Mouse (Mus musculus): ENCODE results near the gene Nr2e1. TPM values are rescaled to one million over a fixed set of nuclear protein-coding genes. Genes with fewer than 3 reads are reported as not detected.

The Nr2e1 gene
- total RNA-seq, 2 experiments from 2014 or later: 13.1 to 15.3 TPM

- no peak for DNase-seq (ENCODE audit: low spot score in 2 of 2)
These were observed 23.7 kb downstream of the Nr2e1 start for GRCm38 (mm10) chr10:42559581-42560200.

GRCm38 (mm10) chr10:42546507-42546906 is 36.9 kb downstream of the Nr2e1 start:
- DNase-seq (ENCODE audit: low spot score in 2 of 2): no peak

GRCm38 (mm10) chr10:42545707-42546503 is 37.5 kb downstream of the Nr2e1 start:
- DNase-seq (ENCODE audit: low spot score in 2 of 2): no peak

- no peak for DNase-seq (ENCODE audit: low spot score in 2 of 2)
These were observed 45.7 kb downstream of the Nr2e1 start for GRCm38 (mm10) chr10:42537571-42538316.

GRCm38 (mm10) chr10:42533836-42534453 is 49.5 kb downstream of the Nr2e1 start:
- DNase-seq (ENCODE audit: low spot score in 2 of 2): no peak

- no peak for DNase-seq (ENCODE audit: low spot score in 2 of 2)
These were observed 57.8 kb downstream of the Nr2e1 start for GRCm38 (mm10) chr10:42525682-42526081.

GRCm38 (mm10) chr10:42523556-42524162 is 59.8 kb downstream of the Nr2e1 start:
- DNase-seq (ENCODE audit: low spot score in 2 of 2): no peak

GRCm38 (mm10) chr10:42522912-42523311 is 60.5 kb downstream of the Nr2e1 start:
- no peak for DNase-seq (ENCODE audit: low spot score in 2 of 2)

GRCm38 (mm10) chr10:42521315-42521981 is 62.0 kb downstream of the Nr2e1 start:
- DNase-seq (ENCODE audit: low spot score in 2 of 2): no peak

GRCm38 (mm10) chr10:42518363-42518762 is 65.1 kb downstream of the Nr2e1 start:
- no peak for DNase-seq (ENCODE audit: low spot score in 2 of 2)

GRCm38 (mm10) chr10:42514125-42514524 is 69.3 kb downstream of the Nr2e1 start:
- DNase-seq (ENCODE audit: low spot score in 2 of 2): no peak

Other genes starting within 250 kb of the Nr2e1 start
- 10 to 100 TPM; 12.6 to 14.4 TPM for gene Afg1l, start 105.1 kb downstream of the Nr2e1 start, total RNA-seq (2021)
- 100 to 1,000 TPM; 195 to 219 TPM for gene Snx3, start 81.6 kb downstream of the Nr2e1 start, total RNA-seq (2021)
- gene Ostm1, start 190 bp upstream of the Nr2e1 start, total RNA-seq (2021): 10 to 100 TPM; 58.9 to 59.8 TPM
- 10 to 100 TPM; 44.8 to 51.1 TPM for gene Sec63, start 177.9 kb upstream of the Nr2e1 start, total RNA-seq (2021)